Mouse (Mus musculus): ENCODE measurements around the gene Lmcd1. TPM values are rescaled to one million over a fixed set of nuclear protein-coding genes. Genes with fewer than 3 reads are reported as not detected.

Lmcd1 gene
- polyA plus RNA-seq, 1 experiment from 2014 or later = 3.3 TPM

- no peak overlapping the region for H3K4me3 ChIP-seq (ENCODE audit: low read depth, low read length)
- no peaks in the 10 kb centered on the region for H3K36me3 ChIP-seq (ENCODE audit: control insufficient read depth, insufficient read depth)
- no peak overlapping the region for H3K9ac ChIP-seq (ENCODE audit: low read depth, low read length)
- H3K27ac ChIP-seq (ENCODE audit: low read length) = no peak overlapping the region
- no peak for ATAC-seq (ENCODE audit: low read depth)
- H3K4me2 ChIP-seq (ENCODE audit: low read depth, low read length) = no peak overlapping the region
- no peaks in the 10 kb centered on the region for H3K9me3 ChIP-seq (replicated peaks; ENCODE audit: control insufficient read depth, low read length)
- WGBS (ENCODE audit: insufficient replicate concordance) = 40% methylated on average over 5 of the region's 5 CpGs
- H3K27me3 ChIP-seq (ENCODE audit: control insufficient read depth, insufficient read depth, low read depth, low read length) = no peaks in the 10 kb centered on the region
- no peaks in the 10 kb centered on the region for H3K4me1 ChIP-seq (ENCODE audit: control insufficient read depth, low read depth, low read length)
These were observed 47.1 kb downstream of the Lmcd1 start for GRCm38 (mm10) chr6:112320679-112321078.

- 57% methylated on average over 5 of the region's 5 CpGs for WGBS (ENCODE audit: insufficient replicate concordance)
These were observed 49.4 kb downstream of the Lmcd1 start for GRCm38 (mm10) chr6:112322916-112323315.

GRCm38 (mm10) chr6:112325213-112325612 is 51.7 kb downstream of the Lmcd1 start:
- Histone ChIP-seq H3K36me3 (ENCODE audit: control insufficient read depth, insufficient read depth) (no peaks in the 10 kb centered on the region), H3K27me3 (ENCODE audit: control insufficient read depth, insufficient read depth, low read depth, low read length) (no peaks in the 10 kb centered on the region), H3K4me2 (ENCODE audit: low read depth, low read length) (no peak overlapping the region), H3K4me3 (ENCODE audit: low read depth, low read length) (no peak overlapping the region), H3K9me3 (replicated peaks; ENCODE audit: control insufficient read depth, low read length) (no peaks in the 10 kb centered on the region), H3K9ac (ENCODE audit: low read depth, low read length) (no peak overlapping the region), H3K27ac (ENCODE audit: low read length) (no peak overlapping the region), H3K4me1 (ENCODE audit: control insufficient read depth, low read depth, low read length) (no peaks in the 10 kb centered on the region)
- WGBS (ENCODE audit: insufficient replicate concordance) = 70% methylated on average over 3 of the region's 3 CpGs
- ATAC-seq (ENCODE audit: low read depth) = no peak

More at GRCm38 (mm10) chr6:112322916-112323315, 49.4 kb downstream of the Lmcd1 start:
- no peak for ATAC-seq (ENCODE audit: low read depth)
- no peak overlapping the region for H3K27ac ChIP-seq (ENCODE audit: low read length)
- no peak overlapping the region for H3K9ac ChIP-seq (ENCODE audit: low read depth, low read length)
- H3K4me1 ChIP-seq (ENCODE audit: control insufficient read depth, low read depth, low read length) = no peaks in the 10 kb centered on the region
- no peaks in the 10 kb centered on the region for H3K9me3 ChIP-seq (replicated peaks; ENCODE audit: control insufficient read depth, low read length)
- H3K36me3 ChIP-seq (ENCODE audit: control insufficient read depth, insufficient read depth) = no peaks in the 10 kb centered on the region
- no peaks in the 10 kb centered on the region for H3K27me3 ChIP-seq (ENCODE audit: control insufficient read depth, insufficient read depth, low read depth, low read length)
- H3K4me3 ChIP-seq (ENCODE audit: low read depth, low read length) = no peak overlapping the region
- no peak overlapping the region for H3K4me2 ChIP-seq (ENCODE audit: low read depth, low read length)

GRCm38 (mm10) chr6:112327793-112328192 is 54.2 kb downstream of the Lmcd1 start:
- 50% methylated on average over 5 of the region's 5 CpGs for WGBS (ENCODE audit: insufficient replicate concordance)
- H3K4me2 ChIP-seq (ENCODE audit: low read depth, low read length) = no peak overlapping the region
- no peak for ATAC-seq (ENCODE audit: low read depth)

GRCm38 (mm10) chr6:112330520-112331222 is 57.1 kb downstream of the Lmcd1 start:
- 71% methylated on average over 5 of the region's 5 CpGs for WGBS (ENCODE audit: insufficient replicate concordance)

More at GRCm38 (mm10) chr6:112327793-112328192, 54.2 kb downstream of the Lmcd1 start:
- Histone ChIP-seq H3K27me3 (ENCODE audit: control insufficient read depth, insufficient read depth, low read depth, low read length) (no peaks in the 10 kb centered on the region), H3K9me3 (replicated peaks; ENCODE audit: control insufficient read depth, low read length) (no peaks in the 10 kb centered on the region), H3K36me3 (ENCODE audit: control insufficient read depth, insufficient read depth) (no peaks in the 10 kb centered on the region), H3K4me1 (ENCODE audit: control insufficient read depth, low read depth, low read length) (no peaks in the 10 kb centered on the region), H3K27ac (ENCODE audit: low read length) (no peak overlapping the region), H3K4me3 (ENCODE audit: low read depth, low read length) (no peak overlapping the region), H3K9ac (ENCODE audit: low read depth, low read length) (no peak overlapping the region)

GRCm38 (mm10) chr6:112331223-112331598 is 57.7 kb downstream of the Lmcd1 start:
- no peak overlapping the region for H3K4me3 ChIP-seq (ENCODE audit: low read depth, low read length)

More at GRCm38 (mm10) chr6:112330520-112331222, 57.1 kb downstream of the Lmcd1 start:
- Histone ChIP-seq H3K9me3 (replicated peaks; ENCODE audit: control insufficient read depth, low read length) (no peaks in the 10 kb centered on the region), H3K27ac (ENCODE audit: low read length) (no peak overlapping the region), H3K4me1 (ENCODE audit: control insufficient read depth, low read depth, low read length) (no peaks in the 10 kb centered on the region), H3K4me2 (ENCODE audit: low read depth, low read length) (no peak overlapping the region), H3K36me3 (ENCODE audit: control insufficient read depth, insufficient read depth) (no peaks in the 10 kb centered on the region), H3K9ac (ENCODE audit: low read depth, low read length) (no peak overlapping the region), H3K27me3 (ENCODE audit: control insufficient read depth, insufficient read depth, low read depth, low read length) (no peaks in the 10 kb centered on the region), H3K4me3 (ENCODE audit: low read depth, low read length) (no peak overlapping the region)
- ATAC-seq (ENCODE audit: low read depth) = no peak

GRCm38 (mm10) chr6:112333930-112334329 is 60.4 kb downstream of the Lmcd1 start:
- ATAC-seq (ENCODE audit: low read depth) = no peak
- no peaks in the 10 kb centered on the region for H3K4me1 ChIP-seq (ENCODE audit: control insufficient read depth, low read depth, low read length)
- 31% methylated on average over 5 of the region's 5 CpGs for WGBS (ENCODE audit: insufficient replicate concordance)
- H3K4me2 ChIP-seq (ENCODE audit: low read depth, low read length) = no peak overlapping the region
- no peak overlapping the region for H3K27ac ChIP-seq (ENCODE audit: low read length)
- H3K27me3 ChIP-seq (ENCODE audit: control insufficient read depth, insufficient read depth, low read depth, low read length) = no peaks in the 10 kb centered on the region
- no peak overlapping the region for H3K4me3 ChIP-seq (ENCODE audit: low read depth, low read length)
- no peaks in the 10 kb centered on the region for H3K36me3 ChIP-seq (ENCODE audit: control insufficient read depth, insufficient read depth)
- no peak overlapping the region for H3K9ac ChIP-seq (ENCODE audit: low read depth, low read length)
- no peaks in the 10 kb centered on the region for H3K9me3 ChIP-seq (replicated peaks; ENCODE audit: control insufficient read depth, low read length)

More at GRCm38 (mm10) chr6:112331223-112331598, 57.7 kb downstream of the Lmcd1 start:
- Histone ChIP-seq H3K4me1 (ENCODE audit: control insufficient read depth, low read depth, low read length) (no peaks in the 10 kb centered on the region), H3K9me3 (replicated peaks; ENCODE audit: control insufficient read depth, low read length) (no peaks in the 10 kb centered on the region), H3K4me2 (ENCODE audit: low read depth, low read length) (no peak overlapping the region), H3K27me3 (ENCODE audit: control insufficient read depth, insufficient read depth, low read depth, low read length) (no peaks in the 10 kb centered on the region), H3K27ac (ENCODE audit: low read length) (no peak overlapping the region), H3K36me3 (ENCODE audit: control insufficient read depth, insufficient read depth) (no peaks in the 10 kb centered on the region), H3K9ac (ENCODE audit: low read depth, low read length) (no peak overlapping the region)
- 67% methylated on average over 6 of the region's 6 CpGs for WGBS (ENCODE audit: insufficient replicate concordance)
- no peak for ATAC-seq (ENCODE audit: low read depth)

- Histone ChIP-seq H3K27me3 (ENCODE audit: control insufficient read depth, insufficient read depth, low read depth, low read length) (no peaks in the 10 kb centered on the region), H3K27ac (ENCODE audit: low read length) (no peak overlapping the region), H3K4me3 (ENCODE audit: low read depth, low read length) (no peak overlapping the region), H3K36me3 (ENCODE audit: control insufficient read depth, insufficient read depth) (no peaks in the 10 kb centered on the region), H3K4me2 (ENCODE audit: low read depth, low read length) (no peak overlapping the region), H3K9ac (ENCODE audit: low read depth, low read length) (no peak overlapping the region), H3K4me1 (ENCODE audit: control insufficient read depth, low read depth, low read length) (no peaks in the 10 kb centered on the region), H3K9me3 (replicated peaks; ENCODE audit: control insufficient read depth, low read length) (no peaks in the 10 kb centered on the region)
- WGBS (ENCODE audit: insufficient replicate concordance) = 58% methylated on average over 6 of the region's 6 CpGs
- no peak for ATAC-seq (ENCODE audit: low read depth)
These were observed 64.1 kb downstream of the Lmcd1 start for GRCm38 (mm10) chr6:112337667-112338066.

- WGBS (ENCODE audit: insufficient replicate concordance) = 55% methylated on average over 4 of the region's 4 CpGs
- H3K27ac ChIP-seq (ENCODE audit: low read length) = no peak overlapping the region
- ATAC-seq (ENCODE audit: low read depth) = no peak
These were observed 65.5 kb downstream of the Lmcd1 start for GRCm38 (mm10) chr6:112339016-112339415.

More at GRCm38 (mm10) chr6:112339016-112339415, 65.5 kb downstream of the Lmcd1 start:
- no peaks in the 10 kb centered on the region for H3K4me1 ChIP-seq (ENCODE audit: control insufficient read depth, low read depth, low read length)
- H3K4me2 ChIP-seq (ENCODE audit: low read depth, low read length) = no peak overlapping the region
- H3K9ac ChIP-seq (ENCODE audit: low read depth, low read length) = no peak overlapping the region
- no peaks in the 10 kb centered on the region for H3K27me3 ChIP-seq (ENCODE audit: control insufficient read depth, insufficient read depth, low read depth, low read length)
- H3K4me3 ChIP-seq (ENCODE audit: low read depth, low read length) = no peak overlapping the region
- no peaks in the 10 kb centered on the region for H3K36me3 ChIP-seq (ENCODE audit: control insufficient read depth, insufficient read depth)
- H3K9me3 ChIP-seq (replicated peaks; ENCODE audit: control insufficient read depth, low read length) = no peaks in the 10 kb centered on the region
